Mouse (Mus musculus): ENCODE results near the gene Tmem217. TPM values are rescaled to one million over a fixed set of nuclear protein-coding genes. Genes with fewer than 3 reads are reported as not detected.

Gene Tmem217
- polyA plus RNA-seq, 2 experiments: 0.09 to 0.41 TPM

DNA sequence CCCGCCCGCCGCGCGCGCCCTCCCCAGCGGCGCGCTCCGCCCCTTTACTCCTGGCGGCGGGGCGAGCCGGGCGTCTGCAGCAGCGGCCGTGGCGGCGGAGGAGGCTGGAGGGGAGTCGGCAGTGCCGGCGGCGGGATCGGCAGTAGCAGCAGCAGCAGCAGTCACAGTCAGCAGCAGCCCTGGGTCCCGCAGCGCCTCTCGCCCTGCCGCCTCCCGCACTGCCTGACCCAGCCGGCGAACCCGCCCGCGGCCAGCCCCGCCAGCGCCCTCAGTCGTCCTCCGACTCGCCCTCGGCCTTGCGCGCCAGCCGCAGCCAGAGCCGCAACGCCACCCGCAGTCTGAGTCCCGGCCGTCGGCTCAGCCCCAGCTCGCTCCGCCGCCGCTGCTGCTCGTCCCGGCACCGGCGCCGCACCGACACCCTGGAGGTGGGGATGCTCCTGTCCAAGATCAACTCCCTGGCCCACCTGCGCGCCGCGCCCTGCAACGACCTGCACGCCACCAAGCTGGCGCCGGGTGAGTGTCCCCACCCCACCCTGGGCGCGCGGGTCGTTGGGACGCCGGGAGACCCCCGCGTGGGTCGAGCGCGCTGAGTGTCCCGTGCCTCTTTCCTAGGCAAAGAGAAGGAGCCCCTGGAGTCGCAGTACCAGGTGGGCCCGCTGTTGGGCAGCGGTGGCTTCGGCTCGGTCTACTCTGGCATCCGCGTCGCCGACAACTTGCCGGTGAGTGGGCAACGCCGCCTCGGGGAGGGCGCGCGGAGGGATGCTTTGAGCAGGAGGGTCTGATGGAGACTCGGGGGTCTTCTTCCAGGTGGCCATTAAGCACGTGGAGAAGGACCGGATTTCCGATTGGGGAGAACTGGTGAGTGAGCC lies 61.2 kb downstream of the Tmem217 start, which contains the start of gene Pim1:
Gene Pim1 (plus strand): TSS at position 41 of the 869 bp plus-strand sequence.
- ATAC-seq (ENCODE audit: low FRiP score, low read depth) (peak; percentile 0; the same call in 1 of the 2 replicates), DNase-seq (ENCODE audit: low spot score) (peak; percentile 42)
- Histone ChIP-seq H3K9ac (ENCODE audit: low read depth, low read length, severe bottlenecking) (peak within 1 kb of the TSS; percentile 85), H3K27me3 (ENCODE audit: control insufficient read depth, insufficient read depth, low read length) (no peaks in the 10 kb centered on the region), H3K27ac (replicated peaks; ENCODE audit: low read depth, low read length) (peak within 1 kb of the TSS; percentile 94), H3K4me2 (replicated peaks; ENCODE audit: low read depth, low read length, severe bottlenecking) (peak within 1 kb of the TSS; percentile 93), H3K9me3 (ENCODE audit: control insufficient read depth, low read length) (no peaks in the 10 kb centered on the region), H3K4me1 (ENCODE audit: control insufficient read depth, insufficient read depth, low read length) (peaks cover 11% of the 10 kb centered on the region), H3K4me3 (replicated peaks; ENCODE audit: low read length) (peak within 1 kb of the TSS; percentile 95), H3K36me3 (ENCODE audit: control insufficient read depth, insufficient read depth, low read length) (peaks cover 18% of the 10 kb centered on the region)
- peak; percentile 95 for TF ChIP-seq POLR2A (IDR thresholded peaks at IDR 0.05; ENCODE audit: borderline replicate concordance, extremely low read depth, insufficient read depth, insufficient read length)
- 0% methylated on average over 49 of the region's 99 CpGs for WGBS

DNA sequence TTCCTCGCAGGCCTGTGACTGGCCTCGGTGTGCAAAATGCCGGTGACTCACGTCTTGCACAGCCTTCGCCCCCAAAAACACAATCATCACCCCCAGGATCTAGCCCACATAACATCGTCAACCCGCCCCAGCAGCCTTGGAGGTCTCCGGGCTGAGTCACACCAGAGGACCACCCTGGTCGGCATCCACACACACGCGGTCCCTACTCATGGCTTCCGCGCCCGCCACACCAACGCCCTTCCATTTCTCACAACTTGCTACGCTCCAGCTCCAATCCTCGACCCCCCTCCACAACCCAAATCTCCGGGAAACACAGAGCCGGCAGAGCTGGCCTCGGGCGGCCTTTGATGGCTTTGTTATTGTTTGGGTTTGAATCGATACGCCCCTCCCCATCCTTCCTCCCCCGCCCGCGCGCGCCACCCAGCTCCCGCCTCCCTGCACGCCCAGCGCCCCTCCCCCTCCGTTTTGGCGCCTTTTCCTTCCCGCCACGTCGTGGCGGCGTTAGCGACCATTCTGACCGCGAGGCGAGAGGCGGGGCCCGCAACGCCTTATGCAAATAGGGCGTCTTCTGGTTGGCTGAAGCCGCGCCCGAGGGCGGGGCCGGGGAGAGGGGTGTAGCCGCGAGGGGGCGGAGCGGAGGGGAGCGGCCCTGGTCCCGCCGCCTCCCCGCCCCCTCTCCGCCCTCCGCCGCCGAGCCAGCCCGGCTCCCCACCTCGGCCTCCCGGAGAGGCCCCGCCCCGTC lies 62.0 kb downstream of the Tmem217 start:
- Histone ChIP-seq H3K4me2 (replicated peaks; ENCODE audit: low read depth, low read length, severe bottlenecking) (peak overlapping the region; percentile 93), H3K27me3 (ENCODE audit: control insufficient read depth, insufficient read depth, low read length) (no peaks in the 10 kb centered on the region), H3K36me3 (ENCODE audit: control insufficient read depth, insufficient read depth, low read length) (peaks cover 18% of the 10 kb centered on the region), H3K9me3 (ENCODE audit: control insufficient read depth, low read length) (no peaks in the 10 kb centered on the region), H3K4me3 (replicated peaks; ENCODE audit: low read length) (peak overlapping the region; percentile 95), H3K4me1 (ENCODE audit: control insufficient read depth, insufficient read depth, low read length) (peaks cover 11% of the 10 kb centered on the region), H3K9ac (ENCODE audit: low read depth, low read length, severe bottlenecking) (peak overlapping the region; percentile 85), H3K27ac (replicated peaks; ENCODE audit: low read depth, low read length) (peak overlapping the region; percentile 94)
- 2% methylated on average over 44 of the region's 68 CpGs for WGBS
- peak; percentile 99 for DNase-seq (ENCODE audit: low spot score)
- TF ChIP-seq POLR2A (IDR thresholded peaks at IDR 0.05; ENCODE audit: borderline replicate concordance, extremely low read depth, insufficient read depth, insufficient read length): peak; percentile 60; the same call in 1 of the 2 replicates
- ATAC-seq (ENCODE audit: low FRiP score, low read depth): peak; percentile 92

DNA sequence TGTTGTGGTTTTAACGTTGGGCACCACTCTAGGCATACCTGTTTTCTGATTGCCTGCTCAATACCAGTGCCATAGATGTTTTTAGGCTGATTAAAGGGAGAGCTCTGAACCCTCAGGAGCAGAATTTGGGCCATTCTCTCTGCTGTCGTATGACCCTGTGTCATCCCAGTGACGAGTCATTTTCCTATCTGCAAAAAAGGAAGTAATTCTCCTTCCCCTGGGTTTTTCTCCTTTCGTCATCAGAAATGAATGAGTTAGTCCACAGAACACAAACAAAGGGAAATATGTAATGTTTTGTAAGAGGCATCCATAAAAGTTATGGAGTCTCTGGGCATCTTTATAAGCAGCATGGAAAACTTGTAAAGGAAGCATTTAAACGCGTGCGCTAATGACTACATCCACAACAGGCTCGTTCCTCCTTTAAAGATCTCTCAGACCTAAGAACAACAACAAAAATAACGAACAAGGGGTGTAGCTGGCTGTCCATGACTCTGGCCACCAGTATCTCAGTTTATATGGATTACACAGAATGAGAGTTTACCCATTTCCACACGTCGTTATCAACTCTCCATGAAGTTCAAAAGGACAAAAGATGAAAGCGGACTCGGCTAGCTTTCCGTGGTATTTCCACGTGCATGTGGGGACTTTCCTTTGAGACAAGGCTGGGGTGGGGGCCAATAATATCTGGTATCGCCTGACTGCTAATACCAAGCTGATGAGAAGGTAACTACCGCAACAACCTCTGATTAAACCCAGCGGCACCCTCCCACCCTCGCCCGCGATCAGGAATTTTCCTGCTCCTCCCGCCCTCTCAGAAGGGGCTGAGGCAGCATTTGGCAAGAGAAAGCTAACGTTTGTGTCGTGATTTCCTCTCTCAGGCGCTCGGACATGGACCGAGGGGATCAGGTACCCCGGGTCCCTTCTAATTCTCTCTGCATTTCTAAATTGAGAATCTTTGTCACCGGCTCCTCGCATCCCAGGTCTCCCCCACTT lies 62.9 kb downstream of the Tmem217 start:
- H3K9me3 ChIP-seq (ENCODE audit: control insufficient read depth, low read length): no peaks in the 10 kb centered on the region
- WGBS: 3% methylated on average over 30 of the region's 30 CpGs
- peak overlapping the region; percentile 94 for H3K27ac ChIP-seq (replicated peaks; ENCODE audit: low read depth, low read length)
- no peaks in the 10 kb centered on the region for H3K27me3 ChIP-seq (ENCODE audit: control insufficient read depth, insufficient read depth, low read length)
- H3K4me1 ChIP-seq (ENCODE audit: control insufficient read depth, insufficient read depth, low read length): peaks cover 11% of the 10 kb centered on the region
- DNase-seq (ENCODE audit: low spot score) (peak; percentile 62), ATAC-seq (ENCODE audit: low FRiP score, low read depth) (no peak)
- H3K4me3 ChIP-seq (replicated peaks; ENCODE audit: low read length): peak overlapping the region; percentile 95
- peak overlapping the region; percentile 85 for H3K9ac ChIP-seq (ENCODE audit: low read depth, low read length, severe bottlenecking)
- 0 out of 2 replicates have a peak, but pooled peaks have one; percentile 39 for TF ChIP-seq POLR2A (IDR thresholded peaks at IDR 0.05; ENCODE audit: borderline replicate concordance, extremely low read depth, insufficient read depth, insufficient read length)
- peak overlapping the region; percentile 93 for H3K4me2 ChIP-seq (replicated peaks; ENCODE audit: low read depth, low read length, severe bottlenecking)
- peaks cover 10% of the 10 kb centered on the region for H3K36me3 ChIP-seq (ENCODE audit: control insufficient read depth, insufficient read depth, low read length)

DNA sequence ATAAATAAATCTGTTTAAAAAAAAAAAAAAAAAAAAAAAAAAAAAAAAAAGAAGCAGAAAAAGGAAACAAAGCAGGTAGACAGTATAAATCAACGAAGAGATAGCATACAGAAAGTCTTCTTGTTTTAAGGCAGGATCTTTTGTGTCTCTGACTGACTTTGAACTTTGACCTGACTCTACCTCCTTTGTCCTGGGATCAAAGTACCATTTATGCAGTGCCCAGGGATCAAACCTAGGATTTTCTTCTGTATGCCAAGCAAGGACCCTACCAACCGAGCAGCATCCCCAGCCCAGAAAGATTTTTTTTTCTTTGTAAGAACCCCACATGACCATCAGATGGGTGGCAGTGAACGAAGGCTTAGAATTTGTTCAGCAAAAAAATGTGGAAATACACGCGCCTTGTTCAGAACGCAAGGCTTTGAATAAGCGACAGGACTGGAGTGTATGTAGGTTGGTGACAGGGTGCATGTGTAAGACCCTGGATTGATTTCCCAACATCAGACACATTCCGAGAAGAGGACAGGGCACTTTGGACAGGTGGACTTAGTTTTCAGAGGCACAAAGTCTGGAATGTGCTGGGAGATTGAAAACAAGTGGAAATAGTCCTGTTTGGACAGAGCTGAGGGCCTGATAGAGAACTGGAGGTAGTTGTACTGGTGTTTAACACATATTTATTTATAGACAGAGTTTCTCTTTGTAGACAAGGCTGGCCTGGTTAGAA lies 63.8 kb downstream of the Tmem217 start:
- no peak for TF ChIP-seq POLR2A (IDR thresholded peaks at IDR 0.05; ENCODE audit: borderline replicate concordance, extremely low read depth, insufficient read depth, insufficient read length)
- no peaks in the 10 kb centered on the region for H3K9me3 ChIP-seq (ENCODE audit: control insufficient read depth, low read length)
- no peaks in the 10 kb centered on the region for H3K27me3 ChIP-seq (ENCODE audit: control insufficient read depth, insufficient read depth, low read length)
- H3K36me3 ChIP-seq (ENCODE audit: control insufficient read depth, insufficient read depth, low read length): peaks cover 2% of the 10 kb centered on the region; the same call in 1 of the 2 replicates
- H3K4me1 ChIP-seq (ENCODE audit: control insufficient read depth, insufficient read depth, low read length): peaks cover 11% of the 10 kb centered on the region
- H3K4me3 ChIP-seq (replicated peaks; ENCODE audit: low read length): no peak overlapping the region
- no peak for DNase-seq (ENCODE audit: low spot score)
- peak overlapping the region; percentile 93; the same call in 1 of the 2 replicates for H3K4me2 ChIP-seq (replicated peaks; ENCODE audit: low read depth, low read length, severe bottlenecking)
- ATAC-seq (ENCODE audit: low FRiP score, low read depth): no peak
- WGBS: 80% methylated on average over 8 of the region's 8 CpGs
- H3K9ac ChIP-seq (ENCODE audit: low read depth, low read length, severe bottlenecking): no peak overlapping the region
- no peak overlapping the region for H3K27ac ChIP-seq (replicated peaks; ENCODE audit: low read depth, low read length)
